In genomic region chr4:85837058-85837457, GRCm38 (mm10) we compare ENCODE assay signal across 12 mouse cellular contexts.
A peak's percentile ranks its signal among the peaks of the same experiment; 100 is the strongest.
DNase-seq lines count a peak whose midpoint lies in the region; ATAC-seq lines count a peak whose summit lies in the region.
"Had no signal": no experiment of that assay in that cellular context is flagged by ENCODE, and none has a peak within 500 bp of the region (broad histone marks: within the 10 kb centered on the region; RNA-seq: fewer than 3 reads in every experiment).

No protein-coding gene starts in this region.

- no peaks in the 10 kb centered on the region for H3K27me3 ChIP-seq in neural tube, embryonic 13.5 days
- H3K27me3 ChIP-seq in forebrain, embryonic 14.5 days (replicated peaks; ENCODE audit: control insufficient read depth, insufficient read depth, low read length) = no peaks in the 10 kb centered on the region
- no peaks in the 10 kb centered on the region for H3K27me3 ChIP-seq in neural tube, embryonic 15.5 days (replicated peaks)

- intact Hi-C loops in heart, postnatal 14 days (cut with DNase I) = no loop called here

- H3K4me3 ChIP-seq in neural tube, embryonic 13.5 days = no peak overlapping the region
- H3K4me3 ChIP-seq in forebrain, embryonic 14.5 days (ENCODE audit: low read depth, low read length) = no peak overlapping the region
- H3K4me3 ChIP-seq in neural tube, embryonic 15.5 days (replicated peaks) = no peak overlapping the region
- H3K4me3 ChIP-seq: layer of hippocampus, adult 2 months had no signal

- no peak overlapping the region for H3K9ac ChIP-seq in neural tube, embryonic 13.5 days
- no peak overlapping the region for H3K9ac ChIP-seq in forebrain, embryonic 14.5 days (ENCODE audit: low read length)
- no peak overlapping the region for H3K9ac ChIP-seq in neural tube, embryonic 15.5 days (replicated peaks)

- H3K4me1 ChIP-seq in neural tube, embryonic 13.5 days (replicated peaks) = peaks cover 28% of the 10 kb centered on the region
- H3K4me1 ChIP-seq in forebrain, embryonic 14.5 days (ENCODE audit: control insufficient read depth, insufficient read depth, low read length) = peaks cover 11% of the 10 kb centered on the region
- peaks cover 13% of the 10 kb centered on the region for H3K4me1 ChIP-seq in neural tube, embryonic 15.5 days

- no peaks in the 10 kb centered on the region for H3K36me3 ChIP-seq in neural tube, embryonic 13.5 days
- H3K36me3 ChIP-seq in forebrain, embryonic 14.5 days (ENCODE audit: control insufficient read depth, insufficient read depth, low read length) = no peaks in the 10 kb centered on the region
- no peaks in the 10 kb centered on the region for H3K36me3 ChIP-seq in neural tube, embryonic 15.5 days

- peak; percentile 68 for ATAC-seq in neural tube, embryonic 13.5 days (ENCODE audit: low read depth)
- peak; percentile 74 for ATAC-seq in forebrain, embryonic 14.5 days
- peak; percentile 69; the same call in 1 of the 2 replicates for ATAC-seq in neural tube, embryonic 15.5 days (ENCODE audit: low FRiP score)
- ATAC-seq: lung, postnatal 0 days had no signal

- H3K27ac ChIP-seq in neural tube, embryonic 13.5 days (replicated peaks) = peak overlapping the region; percentile 43; the same call in 1 of the 2 replicates
- 0 out of 2 replicates have a peak overlapping the region, but pooled peaks have one; percentile 33 for H3K27ac ChIP-seq in forebrain, embryonic 14.5 days (ENCODE audit: low read depth, low read length)
- H3K27ac ChIP-seq in neural tube, embryonic 15.5 days (replicated peaks) = peak overlapping the region; percentile 58; the same call in 1 of the 2 replicates
- H3K27ac ChIP-seq: layer of hippocampus, adult 2 months had no signal

- no peaks in the 10 kb centered on the region for H3K9me3 ChIP-seq in neural tube, embryonic 13.5 days
- H3K9me3 ChIP-seq in forebrain, embryonic 14.5 days (replicated peaks; ENCODE audit: control insufficient read depth, low read length) = no peaks in the 10 kb centered on the region
- H3K9me3 ChIP-seq in neural tube, embryonic 15.5 days (replicated peaks) = no peaks in the 10 kb centered on the region

- H3K4me2 ChIP-seq in neural tube, embryonic 13.5 days = no peak overlapping the region
- no peak overlapping the region for H3K4me2 ChIP-seq in forebrain, embryonic 14.5 days (ENCODE audit: low read length)
- no peak overlapping the region for H3K4me2 ChIP-seq in neural tube, embryonic 15.5 days

- no peak for DNase-seq in neural tube, embryonic 10.5 days (ENCODE audit: extremely low spot score, low spot score)
- peak; percentile 84 to 87 for DNase-seq in cerebellum, postnatal 10 days
- DNase-seq in forebrain, embryonic 14.5 days (ENCODE audit: low spot score) = peak; percentile 80
- DNase-seq in frontal cortex, postnatal 10 days (ENCODE audit: low spot score in 2 of 2) = no peak
- no peak for DNase-seq in heart, postnatal 14 days
- DNase-seq: gastrocnemius, postnatal 36 days; kidney, adult 18-20 months; thymus, postnatal 25 days had no signal

Comparison
In these comparisons a context has a peak if more than half of its experiments do, and no peak if none do; other contexts are left out.
1. DNase-seq: peak in cerebellum, postnatal 10 days (2 of 2) and forebrain, embryonic 14.5 days (single experiment); none in neural tube, embryonic 10.5 days (single experiment), frontal cortex, postnatal 10 days (0 of 2) and heart, postnatal 14 days (0 of 2).
2. Peak in every context shown above with its lines, with median percentiles within 50 percentile points of each other: ATAC-seq and H3K27ac ChIP-seq.